In genomic region chr4:136424120-136424999, GRCm38 (mm10) we compare ENCODE assay signal across 8 mouse cellular contexts. TPM values are rescaled to one million over a fixed set of nuclear protein-coding genes. Genes with fewer than 3 reads are reported as not detected.
DNase-seq lines count a peak whose midpoint lies in the region; ATAC-seq and TF ChIP-seq lines count a peak whose summit lies in the region.

No protein-coding gene starts in this region.

- no peaks in the 10 kb centered on the region for H3K79me2 ChIP-seq in heart, adult 2 months (replicated peaks; ENCODE audit: control insufficient read depth, insufficient read depth, low read length)

- peak overlapping the region; percentile 41 for H3K4me3 ChIP-seq in heart, adult 2 months
- peak overlapping the region; percentile 31 for H3K4me3 ChIP-seq in embryonic fibroblast, embryonic 13.5 days (ENCODE audit: insufficient read depth, low read length)
- H3K4me3 ChIP-seq in intestine, postnatal 0 days (ENCODE audit: low read depth, low read length) = peak overlapping the region; percentile 52
- H3K4me3 ChIP-seq in neural tube, embryonic 14.5 days (ENCODE audit: low read depth, low read length) = peak overlapping the region; percentile 44

- ATAC-seq in intestine, postnatal 0 days = peak; percentile 32; the same call in 1 of the 2 replicates
- peak; percentile 34; the same call in 1 of the 2 replicates for ATAC-seq in neural tube, embryonic 14.5 days (ENCODE audit: low read depth)

- no peaks in the 10 kb centered on the region for H3K9me3 ChIP-seq in intestine, postnatal 0 days (ENCODE audit: control insufficient read depth)
- H3K9me3 ChIP-seq in neural tube, embryonic 14.5 days (ENCODE audit: control insufficient read depth, low read length) = no peaks in the 10 kb centered on the region

- H3K27ac ChIP-seq in heart, adult 2 months = no peak overlapping the region
- no peak overlapping the region for H3K27ac ChIP-seq in embryonic fibroblast, embryonic 13.5 days (ENCODE audit: insufficient read depth, low read length)
- no peak overlapping the region for H3K27ac ChIP-seq in intestine, postnatal 0 days (ENCODE audit: low read depth, low read length)
- H3K27ac ChIP-seq in neural tube, embryonic 14.5 days (ENCODE audit: low read depth, low read length) = no peak overlapping the region

- 2% methylated on average over 70 of the region's 70 CpGs for WGBS in heart, adult 2 months
- WGBS in intestine, postnatal 0 days = under 1% methylated on average over 62 of the region's 70 CpGs
- WGBS in neural tube, embryonic 14.5 days = under 1% methylated on average over 66 of the region's 70 CpGs

- H3K27me3 ChIP-seq in heart, adult 2 months (ENCODE audit: control insufficient read depth, insufficient read depth, low read length) = peaks cover 9% of the 10 kb centered on the region
- peaks cover 8% of the 10 kb centered on the region; the same call in 1 of the 2 replicates for H3K27me3 ChIP-seq in intestine, postnatal 0 days (replicated peaks; ENCODE audit: control insufficient read depth, insufficient read depth, low read length)
- peaks cover 11% of the 10 kb centered on the region; the same call in 1 of the 2 replicates for H3K27me3 ChIP-seq in neural tube, embryonic 14.5 days (ENCODE audit: control insufficient read depth, insufficient read depth, low read length)

- peak overlapping the region; percentile 97 for H3K4me2 ChIP-seq in intestine, postnatal 0 days (replicated peaks; ENCODE audit: low read depth)
- H3K4me2 ChIP-seq in neural tube, embryonic 14.5 days (ENCODE audit: low read depth, low read length) = peak overlapping the region; percentile 83

- intact Hi-C loops in heart, adult 2 months (cut with DNase I) = no loop called here
- intact Hi-C loops in heart, postnatal 36 days (cut with DNase I) = no loop called here

- no peak for DNase-seq in heart, adult 2 months
- no peak for DNase-seq in heart, postnatal 36 days
- DNase-seq in B cell, adult 2 months = peak; percentile 3 to 4
- DNase-seq in frontal cortex, postnatal 25 days (ENCODE audit: low spot score in 2 of 2) = no peak
- no peak for DNase-seq in left cerebral cortex, adult 11 months (ENCODE audit: low spot score)

- no peak for TF ChIP-seq POLR2A in heart, adult 2 months (IDR thresholded peaks at IDR 0.05; ENCODE audit: insufficient read depth, low read depth, low read length)
- no peak for TF ChIP-seq POLR2A in embryonic fibroblast, embryonic 13.5 days (IDR thresholded peaks at IDR 0.05; ENCODE audit: low read depth, low read length)

- TF ChIP-seq CTCF in heart, adult 2 months (IDR thresholded peaks at IDR 0.05) = no peak
- no peak for TF ChIP-seq CTCF in embryonic fibroblast, embryonic 13.5 days (IDR thresholded peaks at IDR 0.05; ENCODE audit: borderline replicate concordance, insufficient read depth, low read length)
- no peak for TF ChIP-seq CTCF in intestine, postnatal 0 days (IDR thresholded peaks at IDR 0.05; ENCODE audit: low read depth)

- H3K4me1 ChIP-seq in heart, adult 2 months (ENCODE audit: control insufficient read depth, insufficient read depth, low read length) = no peaks in the 10 kb centered on the region
- no peaks in the 10 kb centered on the region for H3K4me1 ChIP-seq in embryonic fibroblast, embryonic 13.5 days (ENCODE audit: control insufficient read depth, insufficient read depth, low read length)
- no peaks in the 10 kb centered on the region; the same call in 1 of the 2 replicates for H3K4me1 ChIP-seq in intestine, postnatal 0 days (replicated peaks; ENCODE audit: control insufficient read depth, insufficient read depth, low read length)
- peaks cover 8% of the 10 kb centered on the region; the same call in 1 of the 2 replicates for H3K4me1 ChIP-seq in neural tube, embryonic 14.5 days (ENCODE audit: control insufficient read depth, insufficient read depth, low read length)

- H3K36me3 ChIP-seq in heart, adult 2 months (ENCODE audit: control insufficient read depth, insufficient read depth, low read length) = no peaks in the 10 kb centered on the region
- no peaks in the 10 kb centered on the region for H3K36me3 ChIP-seq in intestine, postnatal 0 days (ENCODE audit: control insufficient read depth, insufficient read depth)
- no peaks in the 10 kb centered on the region for H3K36me3 ChIP-seq in neural tube, embryonic 14.5 days (ENCODE audit: control insufficient read depth, insufficient read depth, low read length)

- no peak for TF ChIP-seq EP300 in heart, adult 2 months (IDR thresholded peaks at IDR 0.05; ENCODE audit: insufficient read depth, low read depth, low read length)

- H3K9ac ChIP-seq in heart, adult 2 months (ENCODE audit: low read depth, low read length) = peak overlapping the region; percentile 14; the same call in 1 of the 2 replicates
- H3K9ac ChIP-seq in intestine, postnatal 0 days (ENCODE audit: low read depth, low read length) = peak overlapping the region; percentile 51; the same call in 1 of the 2 replicates
- peak overlapping the region; percentile 66 for H3K9ac ChIP-seq in neural tube, embryonic 14.5 days (replicated peaks; ENCODE audit: low read depth, low read length)

RNA-seq across cellular contexts. Expression of gene Htr1d, which starts 1.0 kb away (rescaled TPM):
- not detected for total RNA-seq in heart, adult 2 months (2021)
- polyA plus RNA-seq in heart, adult 2 months (2012; rRNA removed) = 0.04 and 0.09 TPM in 2 replicates
- total RNA-seq in heart, postnatal 36 days (2021) = not detected
- polyA plus RNA-seq in embryonic fibroblast, embryonic 13.5 days (2011; ENCODE audit: insufficient read length, low read depth, missing spikeins) = not detected in 2 replicates
- 0.16 and 0.37 TPM in 2 replicates for polyA plus RNA-seq in intestine, postnatal 0 days (2015; fragmentation: Nextera tagmentation; extraction: Ambion mirVana)
- polyA plus RNA-seq in neural tube, embryonic 14.5 days (2014; fragmentation: Nextera tagmentation; extraction: Ambion mirVana) = 2.5 and 2.6 TPM in 2 replicates

RNA-seq across cellular contexts. Expression of gene 6030445D17Rik, which starts 37.7 kb away (rescaled TPM):
- under 1 TPM; 0.31 to 0.45 TPM for total RNA-seq in heart, adult 2 months (2021)
- 0.27 and 0.56 TPM in 2 replicates for polyA plus RNA-seq in heart, adult 2 months (2012; rRNA removed)
- under 1 TPM; 0.17 to 0.35 TPM for total RNA-seq in heart, postnatal 36 days (2021)
- not detected in 2 replicates for polyA plus RNA-seq in embryonic fibroblast, embryonic 13.5 days (2011; ENCODE audit: insufficient read length, low read depth, missing spikeins)
- 0.50 and 0.59 TPM in 2 replicates for polyA plus RNA-seq in intestine, postnatal 0 days (2015; fragmentation: Nextera tagmentation; extraction: Ambion mirVana)
- 0.45 and 0.50 TPM in 2 replicates for polyA plus RNA-seq in neural tube, embryonic 14.5 days (2014; fragmentation: Nextera tagmentation; extraction: Ambion mirVana)

RNA-seq across cellular contexts. Expression of gene Luzp1, which starts 45.2 kb away (rescaled TPM):
- 10 to 100 TPM; 36.5 to 37.8 TPM for total RNA-seq in heart, adult 2 months (2021)
- 11.0 and 21.4 TPM in 2 replicates for polyA plus RNA-seq in heart, adult 2 months (2012; rRNA removed)
- 10 to 100 TPM; 37.8 to 41.4 TPM for total RNA-seq in heart, postnatal 36 days (2021)
- polyA plus RNA-seq in embryonic fibroblast, embryonic 13.5 days (2011; ENCODE audit: insufficient read length, low read depth, missing spikeins) = 58.5 and 59.4 TPM in 2 replicates
- polyA plus RNA-seq in intestine, postnatal 0 days (2015; fragmentation: Nextera tagmentation; extraction: Ambion mirVana) = 82.9 and 100 TPM in 2 replicates
- polyA plus RNA-seq in neural tube, embryonic 14.5 days (2014; fragmentation: Nextera tagmentation; extraction: Ambion mirVana) = 56.8 and 65.2 TPM in 2 replicates

Comparison
In these comparisons a context has a peak if more than half of its experiments do, and no peak if none do; other contexts are left out.
1. DNase-seq: peak in B cell, adult 2 months (2 of 2); none in heart, adult 2 months (0 of 2), heart, postnatal 36 days (0 of 2), frontal cortex, postnatal 25 days (0 of 2) and left cerebral cortex, adult 11 months (single experiment).
2. H3K9ac ChIP-seq: peak in every context shown above with its lines; median percentile 66 in neural tube, embryonic 14.5 days; 51 in intestine, postnatal 0 days; 14 in heart, adult 2 months.
3. Peak in every context shown above with its lines, with median percentiles within 50 percentile points of each other: H3K4me3 ChIP-seq.